Mouse (Mus musculus) liver, embryonic 11.5 days (tissue): ENCODE results near the gene Gm49405. TPM values are rescaled to one million over a fixed set of nuclear protein-coding genes. Genes with fewer than 3 reads are reported as not detected.
"Not testable (repeated sequence)": the region's sequence is repeated elsewhere in the genome, so short reads cannot be mapped to it uniquely, and the experiment has no call there.

Experiments
- ATAC-seq: fragments of 200-750 bp; cut with Nextera tagmentation; replicated peaks from 2 replicates; pipeline ENCODE4 v1.8.0; 2017; ENCODE audit warnings: moderate number of reproducible peaks, mild to moderate bottlenecking, moderate TSS enrichment, moderate library complexity; ENCODE audit not compliant: low FRiP score
- DNase-seq: peaks from one replicate; pipeline ENCODE4 v3.0.0-alpha.2; 2017; ENCODE audit warnings: low spot score
- H3K27ac ChIP-seq: fragments of 300-500 bp; sonication (generic); 2 replicates; pipeline ENCODE4 v1.5.1; 2014; ENCODE audit warnings: mild to moderate bottlenecking, low read depth, low read length, control low read depth
- H3K27me3 ChIP-seq: fragments of 300-500 bp; sonication (generic); replicated peaks from 2 replicates; pipeline ENCODE4 v1.6.1; 2014; ENCODE audit warnings: low read length, mixed read lengths; ENCODE audit not compliant: control insufficient read depth, insufficient read depth
- H3K36me3 ChIP-seq: fragments of 300-500 bp; sonication (generic); 2 replicates; pipeline ENCODE4 v1.6.1; 2014; ENCODE audit warnings: mild to moderate bottlenecking, low read length, moderate library complexity, mixed read lengths; ENCODE audit not compliant: control insufficient read depth, insufficient read depth
- H3K4me1 ChIP-seq: fragments of 300-500 bp; sonication (generic); replicated peaks from 2 replicates; pipeline ENCODE4 v1.6.1; 2014; ENCODE audit warnings: low read length, mixed read lengths; ENCODE audit not compliant: control insufficient read depth, insufficient read depth
- H3K4me2 ChIP-seq: fragments of 300-500 bp; sonication (generic); 2 replicates; pipeline ENCODE4 v1.6.1; 2014; ENCODE audit warnings: mild to moderate bottlenecking, control low read depth, moderate library complexity
- H3K4me3 ChIP-seq: fragments of 300-500 bp; sonication (generic); 2 replicates; pipeline ENCODE4 v1.5.1; 2014; ENCODE audit warnings: low read depth, low read length, control low read depth
- H3K9ac ChIP-seq: fragments of 300-500 bp; sonication (generic); 2 replicates; pipeline ENCODE4 v1.6.1; 2014; ENCODE audit warnings: low read depth, low read length, control low read depth
- H3K9me3 ChIP-seq: fragments of 300-500 bp; sonication (generic); 2 replicates; pipeline ENCODE4 v1.6.1; 2016; ENCODE audit warnings: low read length, inconsistent platforms, mixed read lengths; ENCODE audit not compliant: control insufficient read depth
- WGBS: fragments of 180-500 bp; shearing (Covaris S2); extraction: QIAGEN DNeasy Blood & Tissue Kit; methylation state at CpG from one replicate; pipeline ENCODE4 v1.1.7; 2014; 5-methylcytosine and 5-hydroxymethylcytosine counted together
- polyA plus RNA-seq: library from polyadenylated mRNA; unstranded; fragments of >200 nt; fragmentation: Nextera tagmentation; extraction: Ambion mirVana; gene quantifications from 2 replicates; pipeline ENCODE4 v1.2.1, GENCODE M21; 2014

Gene Gm49405
- polyA plus RNA-seq, 1 experiment from 2014 or later, result 2.4 TPM

GRCm38 (mm10) chr19:4042124-4042523 lies 41.7 kb downstream of the Gm49405 start:
- no peak overlapping the region for H3K9ac ChIP-seq
- WGBS, result 70% methylated on average over 14 of the region's 14 CpGs
- no peak overlapping the region for H3K4me2 ChIP-seq
- H3K4me1 ChIP-seq, result peaks cover 18% of the 10 kb centered on the region
- H3K36me3 ChIP-seq, result no peaks in the 10 kb centered on the region
- H3K27ac ChIP-seq, result no peak overlapping the region
- no peaks in the 10 kb centered on the region for H3K27me3 ChIP-seq
- ATAC-seq (no peak), DNase-seq (no peak)
- H3K9me3 ChIP-seq, result peaks cover 5% of the 10 kb centered on the region
- H3K4me3 ChIP-seq, result no peak overlapping the region

- H3K9ac ChIP-seq, ATAC-seq, H3K4me3 ChIP-seq, H3K36me3 ChIP-seq, H3K27me3 ChIP-seq, H3K4me2 ChIP-seq, H3K9me3 ChIP-seq, DNase-seq: not testable (repeated sequence)
- Histone ChIP-seq H3K27ac (peak overlapping the region; percentile 43; the same call in 1 of the 2 replicates), H3K4me1 (peaks cover 14% of the 10 kb centered on the region)
- WGBS, result 64% methylated on average over 5 of the region's 5 CpGs
Observed at GRCm38 (mm10) chr19:4044109-4044508, 43.7 kb downstream of the Gm49405 start.

- H3K27me3 ChIP-seq, result no peaks in the 10 kb centered on the region
- peaks cover 7% of the 10 kb centered on the region for H3K9me3 ChIP-seq
- H3K27ac ChIP-seq, result peak within 1 kb of the TSS; percentile 73
- WGBS, result 53% methylated on average over 16 of the region's 16 CpGs
- H3K4me1 ChIP-seq, result peaks cover 14% of the 10 kb centered on the region
- H3K9ac ChIP-seq, result 0 out of 2 replicates have a peak within 1 kb of the TSS, but pooled peaks have one; percentile 32
- ATAC-seq, result peak; percentile 73
- DNase-seq, result no peak
- peak within 1 kb of the TSS; percentile 44 for H3K4me2 ChIP-seq
- H3K36me3 ChIP-seq, result no peaks in the 10 kb centered on the region
- no peak within 1 kb of the TSS for H3K4me3 ChIP-seq
Observed at GRCm38 (mm10) chr19:4045966-4046865, 45.8 kb downstream of the Gm49405 start, which contains the start of gene Gstp2. TSS of gene Gstp2 (minus strand) at chr19:4046023.

- peak overlapping the region; percentile 73 for H3K27ac ChIP-seq
- ATAC-seq, result peak; percentile 78
- DNase-seq, result no peak
- peak overlapping the region; percentile 44 for H3K4me2 ChIP-seq
- no peaks in the 10 kb centered on the region for H3K27me3 ChIP-seq
- peaks cover 14% of the 10 kb centered on the region for H3K4me1 ChIP-seq
- no peak overlapping the region for H3K4me3 ChIP-seq
- 65% methylated on average over 8 of the region's 8 CpGs for WGBS
- H3K36me3 ChIP-seq, result no peaks in the 10 kb centered on the region
- H3K9ac ChIP-seq, result no peak overlapping the region
- peaks cover 7% of the 10 kb centered on the region for H3K9me3 ChIP-seq
Observed at GRCm38 (mm10) chr19:4046866-4047254, 46.4 kb downstream of the Gm49405 start.

- Histone ChIP-seq H3K9ac (no peak overlapping the region), H3K4me3 (no peak overlapping the region), H3K4me2 (no peak overlapping the region), H3K9me3 (peaks cover 7% of the 10 kb centered on the region), H3K36me3 (no peaks in the 10 kb centered on the region), H3K27me3 (no peaks in the 10 kb centered on the region), H3K4me1 (peaks cover 14% of the 10 kb centered on the region), H3K27ac (peak overlapping the region; percentile 73; the same call in 1 of the 2 replicates)
- no peak for ATAC-seq
- WGBS, result 22% methylated on average over 4 of the region's 4 CpGs
- peak; percentile 68 for DNase-seq
Observed at GRCm38 (mm10) chr19:4047859-4048258, 47.4 kb downstream of the Gm49405 start.

- WGBS, result 68% methylated on average over 5 of the region's 5 CpGs
- H3K4me2 ChIP-seq, H3K27me3 ChIP-seq, DNase-seq, H3K9ac ChIP-seq, H3K27ac ChIP-seq, ATAC-seq, H3K36me3 ChIP-seq, H3K9me3 ChIP-seq, H3K4me3 ChIP-seq: not testable (repeated sequence)
- H3K4me1 ChIP-seq, result peaks cover 14% of the 10 kb centered on the region
Observed at GRCm38 (mm10) chr19:4049069-4049468, 48.6 kb downstream of the Gm49405 start.

- Histone ChIP-seq H3K4me3 (no peak overlapping the region), H3K9ac (no peak overlapping the region), H3K27ac (no peak overlapping the region), H3K27me3 (no peaks in the 10 kb centered on the region), H3K4me2 (no peak overlapping the region), H3K4me1 (peaks cover 17% of the 10 kb centered on the region), H3K9me3 (peaks cover 3% of the 10 kb centered on the region), H3K36me3 (no peaks in the 10 kb centered on the region)
- DNase-seq, result no peak
- no peak for ATAC-seq
- 90% methylated on average over 5 of the region's 5 CpGs for WGBS
Observed at GRCm38 (mm10) chr19:4051016-4051415, 50.6 kb downstream of the Gm49405 start.

GRCm38 (mm10) chr19:4051741-4052515 lies 51.5 kb downstream of the Gm49405 start:
- ATAC-seq, result no peak
- Histone ChIP-seq H3K36me3 (no peaks in the 10 kb centered on the region), H3K9ac (no peak overlapping the region), H3K4me3 (no peak overlapping the region), H3K27ac (no peak overlapping the region), H3K4me2 (no peak overlapping the region), H3K4me1 (peaks cover 14% of the 10 kb centered on the region), H3K27me3 (no peaks in the 10 kb centered on the region), H3K9me3 (peaks cover 3% of the 10 kb centered on the region)
- peak; percentile 59 for DNase-seq
- WGBS, result 55% methylated on average over 10 of the region's 10 CpGs
